Mouse (Mus musculus): ENCODE data around the gene Siae.

Siae gene

GRCm38 (mm10) chr9:37554838-37555748 is at the start of gene Siae:
Gene Siae, plus strand, starts transcription at chr9:37555698.
- DNase-seq (ENCODE audit: low read depth in 1 of 2, low spot score in 2 of 2): no peak

- DNase-seq (ENCODE audit: low read depth in 1 of 2, low spot score in 2 of 2): no peak
These were observed 49.5 kb upstream of the Siae start for GRCm38 (mm10) chr9:37506023-37506422.

GRCm38 (mm10) chr9:37512097-37512496 is 43.4 kb upstream of the Siae start:
- DNase-seq (ENCODE audit: low read depth in 1 of 2, low spot score in 2 of 2): no peak

- no peak for DNase-seq (ENCODE audit: low read depth in 1 of 2, low spot score in 2 of 2)
These were observed 41.0 kb upstream of the Siae start for GRCm38 (mm10) chr9:37514456-37514855.

GRCm38 (mm10) chr9:37517467-37517866 is 38.0 kb upstream of the Siae start:
- DNase-seq (ENCODE audit: low read depth in 1 of 2, low spot score in 2 of 2): no peak

GRCm38 (mm10) chr9:37518991-37519390 is 36.5 kb upstream of the Siae start:
- no peak for DNase-seq (ENCODE audit: low read depth in 1 of 2, low spot score in 2 of 2)

GRCm38 (mm10) chr9:37519995-37520394 is 35.5 kb upstream of the Siae start:
- no peak for DNase-seq (ENCODE audit: low read depth in 1 of 2, low spot score in 2 of 2)

GRCm38 (mm10) chr9:37525461-37525860 is 30.0 kb upstream of the Siae start:
- no peak for DNase-seq (ENCODE audit: low read depth in 1 of 2, low spot score in 2 of 2)

GRCm38 (mm10) chr9:37526443-37527395 is 28.8 kb upstream of the Siae start:
- DNase-seq (ENCODE audit: low read depth in 1 of 2, low spot score in 2 of 2): no peak

GRCm38 (mm10) chr9:37527396-37528224 is 27.9 kb upstream of the Siae start, which contains the start of gene Esam:
Gene Esam, plus strand, starts transcription at chr9:37528078.
- no peak for DNase-seq (ENCODE audit: low read depth in 1 of 2, low spot score in 2 of 2)

GRCm38 (mm10) chr9:37528225-37528970 is 27.1 kb upstream of the Siae start:
- DNase-seq (ENCODE audit: low read depth in 1 of 2, low spot score in 2 of 2): no peak

GRCm38 (mm10) chr9:37530031-37530887 is 25.2 kb upstream of the Siae start:
- no peak for DNase-seq (ENCODE audit: low read depth in 1 of 2, low spot score in 2 of 2)

- DNase-seq (ENCODE audit: low read depth in 1 of 2, low spot score in 2 of 2): no peak
These were observed 24.4 kb upstream of the Siae start for GRCm38 (mm10) chr9:37530888-37531705.

- no peak for DNase-seq (ENCODE audit: low read depth in 1 of 2, low spot score in 2 of 2)
These were observed 18.6 kb upstream of the Siae start for GRCm38 (mm10) chr9:37536851-37537250.

- no peak for DNase-seq (ENCODE audit: low read depth in 1 of 2, low spot score in 2 of 2)
These were observed 17.7 kb upstream of the Siae start for GRCm38 (mm10) chr9:37537658-37538250.

GRCm38 (mm10) chr9:37539170-37540025 is 16.1 kb upstream of the Siae start, which contains the start of gene Vsig2:
Gene Vsig2, plus strand, starts transcription at chr9:37539255.
- no peak for DNase-seq (ENCODE audit: low read depth in 1 of 2, low spot score in 2 of 2)

GRCm38 (mm10) chr9:37540226-37540625 is 15.3 kb upstream of the Siae start:
- DNase-seq (ENCODE audit: low read depth in 1 of 2, low spot score in 2 of 2): no peak

All from monocyte, adult 2 months (primary cell).